Mouse (Mus musculus) midbrain, embryonic 14.5 days (tissue): ENCODE results near the gene Vsig2. TPM values are rescaled to one million over a fixed set of nuclear protein-coding genes. Genes with fewer than 3 reads are reported as not detected.

Experiments
- ATAC-seq: fragments of 200-750 bp; cut with Nextera tagmentation; 2 replicates; pipeline ENCODE4 v1.8.0; 2017; ENCODE audit warnings: moderate number of reproducible peaks, moderate library complexity; ENCODE audit not compliant: low FRiP score, low TSS enrichment
- DNase-seq: peaks from one replicate; pipeline ENCODE4 v3.0.0-alpha.2; 2015
- H3K27ac ChIP-seq: fragments of 300-500 bp; sonication (generic); replicated peaks from 2 replicates; pipeline ENCODE4 v1.5.1; 2014; ENCODE audit warnings: mild to moderate bottlenecking, low read depth, low read length, moderate library complexity
- H3K27me3 ChIP-seq: fragments of 300-500 bp; sonication (generic); 2 replicates; pipeline ENCODE4 v1.6.1; 2014; ENCODE audit warnings: low read length, control low read depth, mixed read lengths; ENCODE audit not compliant: control insufficient read depth, insufficient read depth
- H3K36me3 ChIP-seq: fragments of 300-500 bp; sonication (generic); 2 replicates; pipeline ENCODE4 v1.6.1; 2014; ENCODE audit warnings: low read length, control low read depth; ENCODE audit not compliant: control insufficient read depth, insufficient read depth
- H3K4me1 ChIP-seq: fragments of 300-500 bp; sonication (generic); 2 replicates; pipeline ENCODE4 v1.6.1; 2014; ENCODE audit warnings: mild to moderate bottlenecking, antibody characterized with exemption, low read length, control low read depth; ENCODE audit not compliant: control insufficient read depth, insufficient read depth
- H3K4me2 ChIP-seq: fragments of 300-500 bp; sonication (generic); 2 replicates; pipeline ENCODE4 v1.6.1; 2014; ENCODE audit warnings: mild to moderate bottlenecking, low read length, moderate library complexity
- H3K4me3 ChIP-seq: fragments of 300-500 bp; sonication (generic); replicated peaks from 2 replicates; pipeline ENCODE4 v1.5.1; 2014; ENCODE audit warnings: low read depth, low read length
- H3K9ac ChIP-seq: fragments of 300-500 bp; sonication (generic); replicated peaks from 2 replicates; pipeline ENCODE4 v1.6.1; 2014; ENCODE audit warnings: mild to moderate bottlenecking, low read length, moderate library complexity
- H3K9me3 ChIP-seq: fragments of 300-500 bp; sonication (generic); 2 replicates; pipeline ENCODE4 v1.6.1; 2016; ENCODE audit warnings: low read length, control low read depth, mixed read lengths; ENCODE audit not compliant: control insufficient read depth
- WGBS: fragments of 180-500 bp; shearing (Covaris S2); extraction: QIAGEN DNeasy Blood & Tissue Kit; methylation state at CpG from one replicate; pipeline ENCODE4 v1.1.7; 2014; 5-methylcytosine and 5-hydroxymethylcytosine counted together
- polyA plus RNA-seq: library from polyadenylated mRNA; unstranded; fragments of >200 nt; fragmentation: Nextera tagmentation; extraction: Ambion mirVana; gene quantifications from 2 replicates; pipeline ENCODE4 v1.2.1, GENCODE M21; 2014

Vsig2 gene
- polyA plus RNA-seq, 1 experiment from 2014 or later: 0.29 TPM

GRCm38 (mm10) chr9:37552536-37553293, 13.7 kb downstream of the Vsig2 start, which contains the start of gene Nrgn:
TSS of gene Nrgn (minus strand) at chr9:37552904.
- Histone ChIP-seq H3K27ac (no peak within 1 kb of the TSS), H3K9ac (peak within 1 kb of the TSS; percentile 37; the same call in 1 of the 2 replicates), H3K9me3 (no peaks in the 10 kb centered on the region), H3K4me1 (peaks cover 8% of the 10 kb centered on the region; the same call in 1 of the 2 replicates), H3K27me3 (peaks cover 42% of the 10 kb centered on the region), H3K4me2 (peak within 1 kb of the TSS; percentile 87), H3K4me3 (peak within 1 kb of the TSS; percentile 40), H3K36me3 (no peaks in the 10 kb centered on the region)
- WGBS: 4% methylated on average over 31 of the region's 31 CpGs
- DNase-seq: peak; percentile 87
- peak; percentile 85 for ATAC-seq

GRCm38 (mm10) chr9:37554279-37554678, 15.2 kb downstream of the Vsig2 start:
- ATAC-seq: no peak
- no peaks in the 10 kb centered on the region for H3K36me3 ChIP-seq
- DNase-seq: no peak
- no peak overlapping the region for H3K4me2 ChIP-seq
- no peak overlapping the region for H3K27ac ChIP-seq
- peaks cover 8% of the 10 kb centered on the region; the same call in 1 of the 2 replicates for H3K4me1 ChIP-seq
- WGBS: 89% methylated on average over 1 of the region's 1 CpGs
- peaks cover 38% of the 10 kb centered on the region for H3K27me3 ChIP-seq
- no peaks in the 10 kb centered on the region for H3K9me3 ChIP-seq
- no peak overlapping the region for H3K9ac ChIP-seq
- no peak overlapping the region for H3K4me3 ChIP-seq

- Histone ChIP-seq H3K36me3 (no peaks in the 10 kb centered on the region), H3K9ac (no peak within 1 kb of the TSS), H3K27ac (no peak within 1 kb of the TSS), H3K27me3 (peaks cover 31% of the 10 kb centered on the region), H3K4me1 (peaks cover 8% of the 10 kb centered on the region; the same call in 1 of the 2 replicates), H3K4me2 (no peak within 1 kb of the TSS), H3K4me3 (no peak within 1 kb of the TSS), H3K9me3 (no peaks in the 10 kb centered on the region)
- DNase-seq (no peak), ATAC-seq (no peak)
- 25% methylated on average over 7 of the region's 7 CpGs for WGBS
Measured at GRCm38 (mm10) chr9:37554838-37555748, 16.0 kb downstream of the Vsig2 start, which contains the start of gene Siae. TSS of gene Siae (plus strand) at chr9:37555698.

- no peak overlapping the region for H3K4me3 ChIP-seq
- peaks cover 19% of the 10 kb centered on the region for H3K27me3 ChIP-seq
- H3K4me2 ChIP-seq: no peak overlapping the region
- ATAC-seq (no peak), DNase-seq (no peak)
- WGBS: 74% methylated on average over 3 of the region's 3 CpGs
- no peaks in the 10 kb centered on the region for H3K36me3 ChIP-seq
- no peak overlapping the region for H3K9ac ChIP-seq
- H3K9me3 ChIP-seq: no peaks in the 10 kb centered on the region
- no peak overlapping the region for H3K27ac ChIP-seq
- H3K4me1 ChIP-seq: peaks cover 8% of the 10 kb centered on the region; the same call in 1 of the 2 replicates
Measured at GRCm38 (mm10) chr9:37556366-37556765, 17.3 kb downstream of the Vsig2 start.

GRCm38 (mm10) chr9:37560617-37561016, 21.6 kb downstream of the Vsig2 start:
- 85% methylated on average over 2 of the region's 2 CpGs for WGBS
- H3K9ac ChIP-seq: no peak overlapping the region
- H3K27me3 ChIP-seq: no peaks in the 10 kb centered on the region
- H3K4me2 ChIP-seq: no peak overlapping the region
- H3K27ac ChIP-seq: no peak overlapping the region
- H3K4me3 ChIP-seq: no peak overlapping the region
- H3K9me3 ChIP-seq: no peaks in the 10 kb centered on the region
- no peaks in the 10 kb centered on the region for H3K4me1 ChIP-seq
- no peaks in the 10 kb centered on the region for H3K36me3 ChIP-seq
- DNase-seq (no peak), ATAC-seq (no peak)

- WGBS: 65% methylated on average over 1 of the region's 1 CpGs
- DNase-seq (no peak), ATAC-seq (no peak)
- Histone ChIP-seq H3K9ac (no peak overlapping the region), H3K4me1 (peaks cover 8% of the 10 kb centered on the region), H3K36me3 (no peaks in the 10 kb centered on the region), H3K9me3 (no peaks in the 10 kb centered on the region), H3K4me2 (no peak overlapping the region), H3K27ac (no peak overlapping the region), H3K4me3 (no peak overlapping the region), H3K27me3 (no peaks in the 10 kb centered on the region)
Measured at GRCm38 (mm10) chr9:37563805-37564204, 24.8 kb downstream of the Vsig2 start.

GRCm38 (mm10) chr9:37567019-37567418, 28.0 kb downstream of the Vsig2 start:
- Histone ChIP-seq H3K9ac (no peak overlapping the region), H3K4me1 (peaks cover 8% of the 10 kb centered on the region), H3K4me3 (no peak overlapping the region), H3K4me2 (no peak overlapping the region), H3K27me3 (no peaks in the 10 kb centered on the region), H3K36me3 (no peaks in the 10 kb centered on the region), H3K27ac (no peak overlapping the region), H3K9me3 (no peaks in the 10 kb centered on the region)
- DNase-seq (no peak), ATAC-seq (no peak)
- WGBS: 87% methylated on average over 2 of the region's 2 CpGs

- H3K9ac ChIP-seq: no peak overlapping the region
- H3K4me3 ChIP-seq: no peak overlapping the region
- peaks cover 8% of the 10 kb centered on the region for H3K4me1 ChIP-seq
- WGBS: 56% methylated on average over 5 of the region's 5 CpGs
- no peak for ATAC-seq
- H3K36me3 ChIP-seq: no peaks in the 10 kb centered on the region
- no peaks in the 10 kb centered on the region for H3K27me3 ChIP-seq
- DNase-seq: no peak
- H3K9me3 ChIP-seq: no peaks in the 10 kb centered on the region
- H3K27ac ChIP-seq: no peak overlapping the region
- no peak overlapping the region for H3K4me2 ChIP-seq
Measured at GRCm38 (mm10) chr9:37567454-37567853, 28.4 kb downstream of the Vsig2 start.
